Mouse (Mus musculus): ENCODE results near the gene Greb1.

DNA sequence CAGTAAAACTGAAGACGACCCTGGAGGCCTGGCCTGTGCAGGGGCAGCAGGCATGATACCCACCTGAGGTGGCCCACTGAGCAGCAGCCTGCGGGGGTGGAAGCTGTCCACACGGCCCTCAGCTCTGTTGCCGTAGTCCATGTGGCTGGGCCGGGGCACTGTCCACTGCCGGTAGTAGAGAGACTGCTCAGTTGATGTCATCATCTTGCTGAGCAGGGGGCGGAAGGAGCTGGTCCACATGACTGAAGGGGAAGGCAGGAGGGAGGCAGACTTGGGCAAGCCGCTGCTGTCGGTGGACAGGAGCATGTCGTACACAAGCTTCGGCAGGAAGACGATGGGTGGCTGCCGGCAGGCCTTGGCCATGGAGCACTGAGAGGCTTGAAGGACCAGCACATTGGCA, 104.5 kb downstream of the Greb1 start:
- TF ChIP-seq MYOG (IDR thresholded peaks at IDR 0.05; ENCODE audit: control insufficient read depth in 1 of 3, insufficient read depth in 1 of 3, insufficient read length in 2 of 3, low read depth in 2 of 3) (no peak), POLR2AphosphoS2 (IDR thresholded peaks at IDR 0.05; ENCODE audit: insufficient read length, low read depth) (no peak), MAX (IDR thresholded peaks at IDR 0.05; ENCODE audit: low read depth) (no peak), USF1 (IDR thresholded peaks at IDR 0.05; ENCODE audit: low read depth) (no peak), E2F4 (IDR thresholded peaks at IDR 0.05; ENCODE audit: insufficient read depth) (no peak), POLR2A (IDR thresholded peaks at IDR 0.05; ENCODE audit: insufficient read length, low read depth) (no peak), MYOD1 (IDR thresholded peaks at IDR 0.05; ENCODE audit: control insufficient read depth in 1 of 3, insufficient read length in 2 of 3, low read depth in 2 of 3) (no peak), REST (IDR thresholded peaks at IDR 0.05; ENCODE audit: insufficient read depth, insufficient read length) (no peak), TCF12 (IDR thresholded peaks at IDR 0.05; ENCODE audit: insufficient read depth, poor library complexity, severe bottlenecking) (no peak), CEBPB (IDR thresholded peaks at IDR 0.05; ENCODE audit: insufficient read depth, poor library complexity, severe bottlenecking) (no peak), SRF (IDR thresholded peaks at IDR 0.05; ENCODE audit: control insufficient read depth, insufficient read length, low read depth) (no peak), TCF3 (IDR thresholded peaks at IDR 0.05; ENCODE audit: insufficient read length, low read depth) (no peak)

Data from myocyte (in vitro differentiated cells).